Mouse (Mus musculus) right cerebral cortex, postnatal 4 days (tissue): ENCODE measurements around the gene Gsta4.
"Not testable (repeated sequence)": the region's sequence is repeated elsewhere in the genome, so short reads cannot be mapped to it uniquely, and the experiment has no call there.

Experiments
- DNase-seq: peaks from one replicate; pipeline ENCODE4 v3.0.0-alpha.2; 2022

The Gsta4 gene

GRCm38 (mm10) chr9:78179071-78179470 lies 3.5 kb upstream of the Gsta4 start:
- DNase-seq: no peak

- DNase-seq: no peak
Measured at GRCm38 (mm10) chr9:78185686-78186085, 3.1 kb downstream of the Gsta4 start.

GRCm38 (mm10) chr9:78188910-78189309 lies 6.3 kb downstream of the Gsta4 start:
- DNase-seq: no peak

- DNase-seq: no peak
Measured at GRCm38 (mm10) chr9:78190651-78191634, 8.4 kb downstream of the Gsta4 start.

- DNase-seq: peak; percentile 13
Measured at GRCm38 (mm10) chr9:78191736-78192135, 9.2 kb downstream of the Gsta4 start.

- peak; percentile 19 for DNase-seq
Measured at GRCm38 (mm10) chr9:78193902-78194597, 11.5 kb downstream of the Gsta4 start.

- no peak for DNase-seq
Measured at GRCm38 (mm10) chr9:78195034-78195433, 12.5 kb downstream of the Gsta4 start.

- no peak for DNase-seq
Measured at GRCm38 (mm10) chr9:78197801-78198200, 15.2 kb downstream of the Gsta4 start.

GRCm38 (mm10) chr9:78204194-78204593 lies 21.6 kb downstream of the Gsta4 start:
- DNase-seq: no peak

GRCm38 (mm10) chr9:78208956-78209355 lies 26.4 kb downstream of the Gsta4 start:
- no peak for DNase-seq

- no peak for DNase-seq
Measured at GRCm38 (mm10) chr9:78210079-78210478, 27.5 kb downstream of the Gsta4 start.

- no peak for DNase-seq
Measured at GRCm38 (mm10) chr9:78210821-78211220, 28.2 kb downstream of the Gsta4 start.

- no peak for DNase-seq
Measured at GRCm38 (mm10) chr9:78211521-78211920, 28.9 kb downstream of the Gsta4 start.

- DNase-seq: no peak
Measured at GRCm38 (mm10) chr9:78212341-78213049, 29.9 kb downstream of the Gsta4 start.

- DNase-seq: no peak
Measured at GRCm38 (mm10) chr9:78217074-78217473, 34.5 kb downstream of the Gsta4 start.

GRCm38 (mm10) chr9:78222616-78223015 lies 40.0 kb downstream of the Gsta4 start:
- no peak for DNase-seq

GRCm38 (mm10) chr9:78223221-78223902 lies 40.8 kb downstream of the Gsta4 start:
- no peak for DNase-seq

- DNase-seq: no peak
Measured at GRCm38 (mm10) chr9:78224418-78224817, 41.8 kb downstream of the Gsta4 start.

- DNase-seq: no peak
Measured at GRCm38 (mm10) chr9:78225304-78225703, 42.7 kb downstream of the Gsta4 start.

- DNase-seq: no peak
Measured at GRCm38 (mm10) chr9:78228122-78228521, 45.5 kb downstream of the Gsta4 start.

- not testable (repeated sequence) for DNase-seq
Measured at GRCm38 (mm10) chr9:78229658-78230057, 47.1 kb downstream of the Gsta4 start.

- not testable (repeated sequence) for DNase-seq
Measured at GRCm38 (mm10) chr9:78230461-78230860, 47.9 kb downstream of the Gsta4 start, which contains the start of gene Gsta1. Gene Gsta1, plus strand, starts transcription at chr9:78230656.
